Mouse (Mus musculus) limb, embryonic 14.5 days (tissue): Measurements from ENCODE around the gene Tars2. TPM values are rescaled to one million over a fixed set of nuclear protein-coding genes. Genes with fewer than 3 reads are reported as not detected.

ENCODE experiments used
- ATAC-seq: fragments of 200-750 bp; cut with Nextera tagmentation; 2 replicates; pipeline ENCODE4 v1.8.0; 2017; ENCODE audit warnings: low read depth, moderate number of reproducible peaks, moderate TSS enrichment; ENCODE audit not compliant: low FRiP score
- DNase-seq: peaks from one replicate; pipeline ENCODE4 v3.0.0-alpha.2; 2015; ENCODE audit warnings: low spot score
- H3K27ac ChIP-seq: fragments of 300-500 bp; sonication (generic); replicated peaks from 2 replicates; pipeline ENCODE4 v1.5.1; 2014; ENCODE audit warnings: low read depth, mild to moderate bottlenecking, low read length, moderate library complexity, mixed read lengths
- H3K27me3 ChIP-seq: fragments of 300-500 bp; sonication (generic); 2 replicates; pipeline ENCODE4 v1.6.1; 2014; ENCODE audit warnings: low read length, mixed read lengths; ENCODE audit not compliant: control insufficient read depth, insufficient read depth
- H3K36me3 ChIP-seq: fragments of 300-500 bp; sonication (generic); 2 replicates; pipeline ENCODE4 v1.6.1; 2014; ENCODE audit warnings: mild to moderate bottlenecking, low read length, moderate library complexity, mixed read lengths; ENCODE audit not compliant: control insufficient read depth, insufficient read depth
- H3K4me1 ChIP-seq: fragments of 300-500 bp; sonication (generic); 2 replicates; pipeline ENCODE4 v1.6.1; 2014; ENCODE audit warnings: antibody characterized with exemption, low read length, mixed read lengths; ENCODE audit not compliant: control insufficient read depth, insufficient read depth
- H3K4me2 ChIP-seq: fragments of 300-500 bp; sonication (generic); replicated peaks from 2 replicates; pipeline ENCODE4 v1.6.1; 2014; ENCODE audit warnings: low read depth, mild to moderate bottlenecking, low read length, moderate library complexity; ENCODE audit not compliant: severe bottlenecking
- H3K4me3 ChIP-seq: fragments of 300-500 bp; sonication (generic); replicated peaks from 2 replicates; pipeline ENCODE4 v1.5.1; 2014; ENCODE audit warnings: low read length
- H3K9ac ChIP-seq: fragments of 300-500 bp; sonication (generic); 2 replicates; pipeline ENCODE4 v1.6.1; 2014; ENCODE audit warnings: mild to moderate bottlenecking, low read depth, low read length, moderate library complexity; ENCODE audit not compliant: severe bottlenecking
- H3K9me3 ChIP-seq: fragments of 300-500 bp; sonication (generic); 2 replicates; pipeline ENCODE4 v1.6.1; 2016; ENCODE audit warnings: low read length; ENCODE audit not compliant: control insufficient read depth
- POLR2A ChIP-seq: fragments of 200-500 bp; IDR thresholded peaks from 2 replicates; pipeline ENCODE4 v1.8.0; 2012; ENCODE audit warnings: inconsistent platforms, mild to moderate bottlenecking, moderate library complexity, borderline replicate concordance; ENCODE audit not compliant: insufficient read depth, insufficient read length; ENCODE audit errors: extremely low read depth
- WGBS: fragments of 180-500 bp; shearing (Covaris S2); extraction: QIAGEN DNeasy Blood & Tissue Kit; methylation state at CpG from one replicate; pipeline ENCODE4 v1.1.7; 2014; 5-methylcytosine and 5-hydroxymethylcytosine counted together
- polyA plus RNA-seq, 2 experiments: library from polyadenylated mRNA; depleted of rRNA in 1 of 2; stranded (reverse) in 1 of 2; unstranded in 1 of 2; fragments of >200 nt; fragmentation: Nextera tagmentation in 1 of 2; extraction: Ambion mirVana in 1 of 2; gene quantifications; 2 replicates each; pipeline versions ENCODE4 v1.2.1 to v1.2.3; 2012 to 2014

Tars2 gene
- polyA plus RNA-seq, 2 experiments, result 40.3 to 40.9 TPM

- H3K9ac ChIP-seq, result peak overlapping the region; percentile 71
- peaks cover 7% of the 10 kb centered on the region; the same call in 1 of the 2 replicates for H3K4me1 ChIP-seq
- peak overlapping the region; percentile 75 for H3K4me2 ChIP-seq
- ATAC-seq (peak; percentile 98), DNase-seq (peak; percentile 94)
- H3K9me3 ChIP-seq, result no peaks in the 10 kb centered on the region
- WGBS, result under 1% methylated on average over 28 of the region's 30 CpGs
- peak overlapping the region; percentile 84 for H3K4me3 ChIP-seq
- H3K36me3 ChIP-seq, result peaks cover 35% of the 10 kb centered on the region
- peak overlapping the region; percentile 63; the same call in 1 of the 2 replicates for H3K27ac ChIP-seq
- no peaks in the 10 kb centered on the region for H3K27me3 ChIP-seq
- peak; percentile 57; the same call in 1 of the 2 replicates for TF ChIP-seq POLR2A
These were observed 5.4 kb downstream of the Tars2 start for GRCm38 (mm10) chr3:95754345-95755206.

DNA sequence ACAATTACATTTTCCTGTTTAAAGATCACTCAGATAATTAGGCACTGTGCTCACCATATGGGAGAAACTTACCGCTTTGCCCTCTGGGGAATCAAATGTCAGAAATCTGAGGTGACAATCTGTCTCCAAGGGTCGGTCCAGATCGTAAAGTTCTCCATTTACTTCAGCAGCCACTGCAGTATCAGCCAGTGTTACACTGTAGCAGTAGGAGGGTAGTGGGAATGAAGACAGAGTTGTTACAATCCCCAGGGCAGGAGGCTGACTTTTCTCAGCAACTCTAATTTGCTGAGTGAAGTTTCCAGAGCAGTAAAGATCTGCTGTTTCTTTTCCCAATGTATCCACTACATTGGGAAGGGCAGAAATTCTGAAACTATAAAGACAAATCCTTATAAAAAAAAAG lies 7.1 kb downstream of the Tars2 start:
- no peaks in the 10 kb centered on the region for H3K9me3 ChIP-seq
- no peak for DNase-seq
- no peaks in the 10 kb centered on the region for H3K27me3 ChIP-seq
- ATAC-seq, result no peak
- WGBS, result 58% methylated on average over 3 of the region's 3 CpGs
- no peak for TF ChIP-seq POLR2A
- H3K4me3 ChIP-seq, result no peak overlapping the region
- no peak overlapping the region for H3K27ac ChIP-seq
- peaks cover 51% of the 10 kb centered on the region for H3K36me3 ChIP-seq
- peaks cover 5% of the 10 kb centered on the region; the same call in 1 of the 2 replicates for H3K4me1 ChIP-seq
- H3K9ac ChIP-seq, result no peak overlapping the region
- no peak overlapping the region for H3K4me2 ChIP-seq

DNA sequence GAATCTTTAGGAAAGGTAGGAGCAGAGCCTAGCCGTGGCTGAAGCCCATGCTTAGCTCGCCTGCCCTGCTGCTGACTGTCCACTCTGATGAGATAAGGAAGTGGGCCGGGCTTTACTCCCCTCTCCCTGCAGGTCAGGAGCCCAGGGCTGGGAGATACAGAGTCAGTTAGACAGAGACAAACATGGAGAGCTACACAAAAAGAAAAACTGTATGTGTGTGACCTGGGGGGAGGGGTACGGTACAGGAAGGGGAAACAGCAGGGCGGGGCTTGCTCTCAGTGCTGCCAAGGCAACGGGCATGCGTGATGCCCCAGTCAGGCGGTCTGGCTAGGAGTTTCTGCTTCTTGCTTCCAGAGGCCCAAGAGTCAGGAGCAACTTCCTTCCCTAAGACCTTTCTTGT lies 19.6 kb downstream of the Tars2 start:
- no peak overlapping the region for H3K27ac ChIP-seq

DNA sequence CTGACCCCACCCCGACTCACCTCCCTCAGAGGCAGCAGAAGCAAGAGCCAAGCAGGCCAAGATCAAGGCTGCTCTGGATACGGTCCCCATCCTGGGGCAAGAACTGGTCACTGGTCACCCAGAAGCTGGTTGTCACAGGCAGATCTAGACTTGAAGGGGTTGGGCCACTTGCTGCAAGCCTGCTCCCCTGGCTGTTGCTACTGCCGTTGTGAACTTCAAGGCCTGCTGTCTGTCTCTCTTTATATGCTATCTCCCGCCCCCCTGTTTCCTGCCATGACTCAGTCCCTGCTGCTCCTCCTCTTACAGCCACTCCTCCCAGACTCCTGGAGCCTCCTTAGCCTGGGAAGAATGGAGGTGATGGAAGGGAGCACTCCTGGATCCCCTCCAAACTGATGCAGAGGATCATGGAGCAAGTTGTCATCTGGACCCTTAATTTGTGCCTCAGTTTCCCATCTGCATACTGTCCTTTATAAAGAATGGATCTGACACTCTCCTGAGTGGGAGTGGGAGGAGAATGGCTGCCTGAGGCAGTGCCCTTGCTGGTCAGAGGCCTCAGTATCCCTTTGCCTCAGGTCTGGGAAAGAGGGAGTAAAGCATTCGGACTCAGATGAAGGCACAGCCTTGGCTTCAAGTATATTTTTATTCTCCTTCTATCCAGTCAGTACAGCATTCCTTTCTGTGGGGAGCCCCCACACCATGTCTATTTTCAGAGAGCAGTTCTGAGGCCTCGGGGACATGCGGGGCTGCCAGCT lies 20.5 kb downstream of the Tars2 start, which contains the start of gene Ecm1:
Gene Ecm1, minus strand, starts transcription at position 217 of the 752 bp plus-strand sequence.
- ATAC-seq (no peak), DNase-seq (no peak)
- Histone ChIP-seq H3K4me3 (no peak within 1 kb of the TSS), H3K9ac (no peak within 1 kb of the TSS), H3K4me1 (no peaks in the 10 kb centered on the region), H3K36me3 (peaks cover 59% of the 10 kb centered on the region), H3K27ac (no peak within 1 kb of the TSS), H3K27me3 (no peaks in the 10 kb centered on the region), H3K4me2 (no peak within 1 kb of the TSS), H3K9me3 (no peaks in the 10 kb centered on the region)
- 74% methylated on average over 7 of the region's 7 CpGs for WGBS
- TF ChIP-seq POLR2A, result no peak

More for the DNA sequence above, 19.6 kb downstream of the Tars2 start:
- no peak overlapping the region for H3K4me3 ChIP-seq
- no peak overlapping the region for H3K9ac ChIP-seq
- DNase-seq, result no peak
- H3K4me2 ChIP-seq, result no peak overlapping the region
- TF ChIP-seq POLR2A, result no peak
- no peaks in the 10 kb centered on the region for H3K4me1 ChIP-seq
- H3K27me3 ChIP-seq, result no peaks in the 10 kb centered on the region
- ATAC-seq, result 0 out of 2 replicates have a peak, but pooled peaks have one; percentile 3
- H3K36me3 ChIP-seq, result peaks cover 62% of the 10 kb centered on the region
- WGBS, result 63% methylated on average over 8 of the region's 8 CpGs
- no peaks in the 10 kb centered on the region for H3K9me3 ChIP-seq

GRCm38 (mm10) chr3:95735071-95735670 lies 24.8 kb downstream of the Tars2 start:
- no peaks in the 10 kb centered on the region for H3K9me3 ChIP-seq
- no peak overlapping the region for H3K27ac ChIP-seq
- WGBS, result 84% methylated on average over 12 of the region's 12 CpGs
- no peak overlapping the region for H3K4me2 ChIP-seq
- ATAC-seq (no peak), DNase-seq (no peak)
- no peak for TF ChIP-seq POLR2A
- no peaks in the 10 kb centered on the region for H3K27me3 ChIP-seq
- H3K4me1 ChIP-seq, result no peaks in the 10 kb centered on the region
- H3K9ac ChIP-seq, result no peak overlapping the region
- no peak overlapping the region for H3K4me3 ChIP-seq
- H3K36me3 ChIP-seq, result peaks cover 31% of the 10 kb centered on the region
